Mouse (Mus musculus) common myeloid progenitor, adult 5-6 weeks (primary cell): ENCODE results near the gene Tmem14a. TPM values are rescaled to one million over a fixed set of nuclear protein-coding genes. Genes with fewer than 3 reads are reported as not detected.

Experiments used
- total RNA-seq: library from RNA; stranded (forward); fragments of 200-1000, 187-1606 nt; gene quantifications from 2 replicates; pipeline ENCODE4 v1.2.3, GENCODE M21; 2017

The Tmem14a gene
- total RNA-seq, 1 experiment from 2014 or later, result 4.3 TPM

Other genes with a start within 250 kb of the Tmem14a start
- 2.3 and 4.5 TPM in 2 replicates for gene Tram2, start 139.3 kb upstream of the Tmem14a start, total RNA-seq
- 1.0 TPM in 1 of 2 replicates, not detected in the other for gene Gsta3, start 22.0 kb downstream of the Tmem14a start, total RNA-seq
- not detected in 2 replicates for gene Khdc1a, start 131.1 kb downstream of the Tmem14a start, total RNA-seq
- gene Khdc1c, start 149.8 kb downstream of the Tmem14a start, total RNA-seq, result not detected in 2 replicates
- not detected in 2 replicates for gene Khdc1b, start 165.0 kb downstream of the Tmem14a start, total RNA-seq